Mouse (Mus musculus) liver, embryonic 11.5 days (tissue): ENCODE measurements around the gene Kcnh2. TPM values are rescaled to one million over a fixed set of nuclear protein-coding genes. Genes with fewer than 3 reads are reported as not detected.
A peak's percentile ranks its signal among the peaks of the same experiment; 100 is the strongest.

Experiments
- ATAC-seq: fragments of 200-750 bp; cut with Nextera tagmentation; replicated peaks from 2 replicates; pipeline ENCODE4 v1.8.0; 2017; ENCODE audit warnings: moderate number of reproducible peaks, mild to moderate bottlenecking, moderate TSS enrichment, moderate library complexity; ENCODE audit not compliant: low FRiP score
- DNase-seq: peaks from one replicate; pipeline ENCODE4 v3.0.0-alpha.2; 2017; ENCODE audit warnings: low spot score
- H3K27ac ChIP-seq: fragments of 300-500 bp; sonication (generic); 2 replicates; pipeline ENCODE4 v1.5.1; 2014; ENCODE audit warnings: mild to moderate bottlenecking, low read depth, low read length, control low read depth
- H3K27me3 ChIP-seq: fragments of 300-500 bp; sonication (generic); replicated peaks from 2 replicates; pipeline ENCODE4 v1.6.1; 2014; ENCODE audit warnings: low read length, mixed read lengths; ENCODE audit not compliant: control insufficient read depth, insufficient read depth
- H3K36me3 ChIP-seq: fragments of 300-500 bp; sonication (generic); 2 replicates; pipeline ENCODE4 v1.6.1; 2014; ENCODE audit warnings: mild to moderate bottlenecking, low read length, moderate library complexity, mixed read lengths; ENCODE audit not compliant: control insufficient read depth, insufficient read depth
- H3K4me1 ChIP-seq: fragments of 300-500 bp; sonication (generic); replicated peaks from 2 replicates; pipeline ENCODE4 v1.6.1; 2014; ENCODE audit warnings: low read length, mixed read lengths; ENCODE audit not compliant: control insufficient read depth, insufficient read depth
- H3K4me2 ChIP-seq: fragments of 300-500 bp; sonication (generic); 2 replicates; pipeline ENCODE4 v1.6.1; 2014; ENCODE audit warnings: mild to moderate bottlenecking, control low read depth, moderate library complexity
- H3K4me3 ChIP-seq: fragments of 300-500 bp; sonication (generic); 2 replicates; pipeline ENCODE4 v1.5.1; 2014; ENCODE audit warnings: low read depth, low read length, control low read depth
- H3K9ac ChIP-seq: fragments of 300-500 bp; sonication (generic); 2 replicates; pipeline ENCODE4 v1.6.1; 2014; ENCODE audit warnings: low read depth, low read length, control low read depth
- H3K9me3 ChIP-seq: fragments of 300-500 bp; sonication (generic); 2 replicates; pipeline ENCODE4 v1.6.1; 2016; ENCODE audit warnings: low read length, inconsistent platforms, mixed read lengths; ENCODE audit not compliant: control insufficient read depth
- WGBS: fragments of 180-500 bp; shearing (Covaris S2); extraction: QIAGEN DNeasy Blood & Tissue Kit; methylation state at CpG from one replicate; pipeline ENCODE4 v1.1.7; 2014; 5-methylcytosine and 5-hydroxymethylcytosine counted together
- polyA plus RNA-seq: library from polyadenylated mRNA; unstranded; fragments of >200 nt; fragmentation: Nextera tagmentation; extraction: Ambion mirVana; gene quantifications from 2 replicates; pipeline ENCODE4 v1.2.1, GENCODE M21; 2014

Gene Kcnh2
- polyA plus RNA-seq, 1 experiment from 2014 or later, result 3.8 TPM

DNA sequence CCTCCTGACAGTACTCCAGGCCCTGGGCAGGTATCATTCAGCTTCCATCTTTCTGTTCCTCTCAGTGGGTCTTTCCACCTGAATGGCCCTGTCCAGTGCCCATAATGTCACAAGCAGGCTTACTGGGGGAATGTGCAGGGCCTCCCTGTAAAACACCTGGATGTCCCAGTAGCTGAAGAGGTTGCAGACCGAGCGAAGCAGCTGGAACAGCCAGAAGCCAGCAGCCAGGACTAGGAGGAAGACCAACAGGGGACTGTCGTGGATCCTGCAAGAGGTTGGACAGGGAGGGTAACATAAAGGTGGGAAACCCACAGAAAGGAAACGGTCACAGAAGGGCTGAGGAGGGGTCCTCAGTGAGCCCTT is 38.2 kb upstream of the Kcnh2 start:
- DNase-seq, result no peak
- H3K27me3 ChIP-seq, result peaks cover 42% of the 10 kb centered on the region
- H3K4me1 ChIP-seq, result peaks cover 24% of the 10 kb centered on the region
- peak overlapping the region; percentile 0; the same call in 1 of the 2 replicates for H3K4me2 ChIP-seq
- WGBS, result 77% methylated on average over 4 of the region's 4 CpGs
- no peak overlapping the region for H3K27ac ChIP-seq
- no peak overlapping the region for H3K9ac ChIP-seq
- no peak overlapping the region for H3K4me3 ChIP-seq
- ATAC-seq, result no peak
- H3K36me3 ChIP-seq, result no peaks in the 10 kb centered on the region
- no peaks in the 10 kb centered on the region for H3K9me3 ChIP-seq

DNA sequence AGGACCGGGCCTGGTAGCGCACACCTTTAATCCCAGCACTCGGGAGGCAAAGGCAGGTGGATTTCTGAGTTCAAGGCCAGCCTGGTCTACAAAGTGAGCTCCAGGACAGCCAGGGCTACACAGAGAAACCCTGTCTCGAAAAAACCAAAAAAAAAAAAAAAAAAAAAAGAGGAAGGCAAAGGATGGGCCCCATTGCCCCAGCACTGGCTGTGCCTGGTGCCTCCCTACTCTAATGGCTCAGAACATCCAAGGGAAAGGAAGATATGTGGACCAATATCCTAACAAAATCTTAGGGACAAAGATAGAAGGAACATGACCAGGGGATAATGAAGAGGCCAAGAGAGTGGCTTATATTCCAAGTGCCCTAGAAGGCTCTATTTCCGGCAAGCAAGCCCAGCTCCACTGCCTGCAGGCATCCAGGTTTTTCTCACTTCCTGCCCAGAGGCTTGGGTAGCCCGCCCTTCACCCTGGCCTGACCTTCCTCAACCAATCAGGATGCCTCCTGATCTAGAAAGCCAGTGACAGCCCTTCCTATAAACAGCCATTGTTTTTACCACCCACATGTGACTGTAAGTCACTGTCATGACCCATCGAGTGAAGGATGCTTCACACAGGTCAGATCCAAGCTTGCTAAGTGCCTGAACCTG is 37.7 kb upstream of the Kcnh2 start:
- no peaks in the 10 kb centered on the region for H3K36me3 ChIP-seq
- peak overlapping the region; percentile 0; the same call in 1 of the 2 replicates for H3K4me2 ChIP-seq
- no peaks in the 10 kb centered on the region for H3K9me3 ChIP-seq
- peaks cover 29% of the 10 kb centered on the region for H3K4me1 ChIP-seq
- 49% methylated on average over 6 of the region's 7 CpGs for WGBS
- no peak overlapping the region for H3K4me3 ChIP-seq
- H3K27ac ChIP-seq, result no peak overlapping the region
- H3K9ac ChIP-seq, result no peak overlapping the region
- DNase-seq (no peak), ATAC-seq (peak; percentile 16; the same call in 1 of the 2 replicates)
- H3K27me3 ChIP-seq, result peaks cover 43% of the 10 kb centered on the region

- 24% methylated on average over 26 of the region's 26 CpGs for WGBS
- ATAC-seq (no peak), DNase-seq (no peak)
- Histone ChIP-seq H3K4me1 (peaks cover 28% of the 10 kb centered on the region), H3K27ac (no peak overlapping the region), H3K36me3 (no peaks in the 10 kb centered on the region), H3K4me3 (peak overlapping the region; percentile 53), H3K4me2 (peak overlapping the region; percentile 87), H3K9ac (peak overlapping the region; percentile 62), H3K27me3 (peaks cover 43% of the 10 kb centered on the region), H3K9me3 (no peaks in the 10 kb centered on the region)
Measured at GRCm38 (mm10) chr5:24388246-24388915, 37.0 kb upstream of the Kcnh2 start.

GRCm38 (mm10) chr5:24387264-24388241 is 36.1 kb upstream of the Kcnh2 start:
- peak overlapping the region; percentile 53 for H3K4me3 ChIP-seq
- no peak overlapping the region for H3K27ac ChIP-seq
- H3K9me3 ChIP-seq, result no peaks in the 10 kb centered on the region
- WGBS, result 1% methylated on average over 72 of the region's 73 CpGs
- H3K9ac ChIP-seq, result peak overlapping the region; percentile 62
- H3K27me3 ChIP-seq, result peaks cover 43% of the 10 kb centered on the region
- peak; percentile 53 for DNase-seq
- peaks cover 31% of the 10 kb centered on the region for H3K4me1 ChIP-seq
- no peak for ATAC-seq
- peak overlapping the region; percentile 87 for H3K4me2 ChIP-seq
- H3K36me3 ChIP-seq, result no peaks in the 10 kb centered on the region

DNA sequence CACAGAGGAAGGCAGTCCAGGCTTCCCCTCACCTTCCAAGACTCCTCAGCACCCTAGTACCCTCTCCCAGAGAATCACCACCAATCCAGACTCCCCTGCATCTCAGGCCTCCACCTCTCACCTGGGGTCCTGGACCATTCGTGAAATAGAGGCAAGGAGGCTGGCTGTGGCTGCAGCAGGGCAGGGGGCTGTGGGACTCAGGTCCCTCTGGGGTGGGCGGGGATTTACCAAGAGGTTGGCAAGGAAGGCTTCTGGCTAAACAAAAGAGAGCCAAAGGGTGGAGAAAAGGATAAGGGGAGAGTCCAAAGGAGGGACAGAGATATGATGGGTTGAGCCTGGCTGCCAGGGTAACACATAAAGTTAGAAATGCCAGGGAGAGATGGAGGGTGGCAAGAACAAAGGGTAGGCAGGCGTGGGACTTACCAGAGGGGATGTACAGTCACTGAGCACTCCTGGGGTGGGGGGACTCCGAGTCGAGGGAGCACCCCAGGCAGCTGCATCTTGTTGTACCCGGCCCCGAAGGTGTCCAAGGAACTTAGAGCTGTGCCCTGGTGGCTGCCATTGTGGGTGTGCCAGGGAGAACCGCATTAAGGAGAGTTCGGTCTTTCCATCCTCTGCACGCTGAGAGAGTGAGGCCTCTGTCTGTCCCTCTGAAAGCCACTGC is 34.6 kb upstream of the Kcnh2 start:
- no peak for ATAC-seq
- Histone ChIP-seq H3K27ac (no peak overlapping the region), H3K4me2 (no peak overlapping the region), H3K4me1 (peaks cover 31% of the 10 kb centered on the region), H3K27me3 (peaks cover 44% of the 10 kb centered on the region), H3K9ac (no peak overlapping the region), H3K9me3 (no peaks in the 10 kb centered on the region), H3K4me3 (no peak overlapping the region), H3K36me3 (no peaks in the 10 kb centered on the region)
- WGBS, result 79% methylated on average over 10 of the region's 10 CpGs
- no peak for DNase-seq

GRCm38 (mm10) chr5:24385374-24385773 is 34.0 kb upstream of the Kcnh2 start:
- Histone ChIP-seq H3K27ac (no peak overlapping the region), H3K4me2 (no peak overlapping the region), H3K27me3 (peaks cover 45% of the 10 kb centered on the region), H3K9ac (no peak overlapping the region), H3K4me1 (peaks cover 31% of the 10 kb centered on the region), H3K9me3 (no peaks in the 10 kb centered on the region), H3K36me3 (no peaks in the 10 kb centered on the region), H3K4me3 (no peak overlapping the region)
- ATAC-seq, result no peak
- 85% methylated on average over 5 of the region's 5 CpGs for WGBS
- no peak for DNase-seq

GRCm38 (mm10) chr5:24384407-24384806 is 33.0 kb upstream of the Kcnh2 start:
- 41% methylated on average over 6 of the region's 6 CpGs for WGBS
- ATAC-seq, result no peak
- no peaks in the 10 kb centered on the region for H3K9me3 ChIP-seq
- no peak overlapping the region for H3K27ac ChIP-seq
- H3K9ac ChIP-seq, result no peak overlapping the region
- no peak for DNase-seq
- H3K4me1 ChIP-seq, result peaks cover 28% of the 10 kb centered on the region
- H3K4me3 ChIP-seq, result no peak overlapping the region
- H3K4me2 ChIP-seq, result peak overlapping the region; percentile 83
- H3K27me3 ChIP-seq, result peaks cover 42% of the 10 kb centered on the region
- H3K36me3 ChIP-seq, result no peaks in the 10 kb centered on the region
